Mouse (Mus musculus) embryo, embryonic 10 days (tissue): ENCODE measurements around the gene Rnh1.

ENCODE experiments used
- DNase-seq: peaks from one replicate; pipeline ENCODE4 v3.0.0-alpha.2; 2015; ENCODE audit warnings: low spot score

The Rnh1 gene

GRCm38 (mm10) chr7:141164850-141165249 lies 7.8 kb downstream of the Rnh1 start:
- DNase-seq, result no peak

- no peak for DNase-seq
Observed at GRCm38 (mm10) chr7:141164397-141164796, 8.3 kb downstream of the Rnh1 start.

DNA sequence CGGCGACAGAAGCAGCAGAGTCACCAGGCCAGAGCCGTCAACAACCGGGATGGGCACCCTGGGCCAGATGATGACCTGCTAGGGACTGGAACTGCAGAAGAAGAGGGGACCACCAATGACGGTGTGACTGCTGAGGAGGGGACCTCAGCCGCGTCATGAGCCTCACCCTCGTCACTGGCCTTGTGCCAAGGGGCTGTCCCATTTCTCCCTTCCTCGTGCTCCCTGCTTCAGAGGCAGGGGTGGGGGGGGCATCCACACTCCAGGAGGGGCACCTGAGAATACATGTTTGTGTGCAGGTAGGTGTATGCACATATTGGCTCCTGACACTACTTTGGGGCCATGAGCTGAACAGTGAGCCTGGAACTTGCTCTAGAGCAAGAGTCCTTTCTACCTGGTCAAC lies 17.3 kb downstream of the Rnh1 start:
- DNase-seq, result no peak

DNA sequence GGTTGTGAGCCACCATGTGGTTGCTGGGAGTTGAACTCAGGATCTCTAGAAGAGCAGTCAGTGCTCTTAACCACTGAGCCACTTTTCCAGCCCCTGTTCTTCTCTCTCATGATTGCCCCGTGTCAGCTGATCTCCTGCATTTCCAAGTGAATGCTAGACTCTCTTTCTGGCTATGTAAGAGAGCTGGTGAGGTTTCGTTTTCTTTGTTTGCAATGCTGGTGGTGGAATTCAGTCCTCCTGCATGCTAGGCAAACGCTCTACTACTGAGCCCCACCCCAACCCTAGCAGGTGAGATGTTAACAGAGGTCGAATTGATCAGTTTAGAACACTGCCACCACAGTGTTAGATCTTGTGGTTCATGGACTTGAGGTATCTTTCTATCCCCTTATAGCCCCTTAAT lies 24.0 kb downstream of the Rnh1 start:
- DNase-seq, result no peak

- no peak for DNase-seq
Observed at GRCm38 (mm10) chr7:141147044-141147443, 25.6 kb downstream of the Rnh1 start.

DNA sequence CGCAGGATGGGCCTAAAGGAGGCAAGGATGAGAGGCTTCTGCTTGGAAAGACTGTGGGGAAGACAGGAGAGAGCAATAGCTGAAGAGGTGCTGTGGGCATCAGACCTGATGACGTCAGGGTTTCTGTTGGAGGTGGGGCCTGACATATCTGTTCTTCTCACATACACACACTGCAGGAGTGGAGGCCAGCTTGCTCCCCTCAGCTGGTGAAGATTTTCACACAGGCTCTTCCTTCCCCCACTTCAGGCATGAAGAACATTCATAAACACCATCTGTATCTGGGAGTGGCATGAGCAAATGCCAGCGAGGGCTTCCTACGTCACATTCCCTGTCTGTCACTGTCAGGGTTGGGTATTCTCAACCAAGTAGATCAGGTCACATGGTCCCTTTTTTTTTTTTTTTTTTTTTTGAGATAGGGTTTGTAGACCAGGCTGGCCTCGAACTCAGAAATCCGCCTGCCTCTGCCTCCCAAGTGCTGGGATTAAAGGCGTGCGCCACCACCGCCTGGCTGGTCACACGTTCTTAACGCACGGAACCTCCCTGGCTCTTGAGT lies 26.5 kb downstream of the Rnh1 start:
- no peak for DNase-seq

GRCm38 (mm10) chr7:141145403-141145802 lies 27.3 kb downstream of the Rnh1 start:
- DNase-seq, result no peak

GRCm38 (mm10) chr7:141144650-141145049 lies 28.0 kb downstream of the Rnh1 start:
- no peak for DNase-seq

GRCm38 (mm10) chr7:141143861-141144260 lies 28.8 kb downstream of the Rnh1 start:
- DNase-seq, result no peak

- peak; percentile 33 for DNase-seq
Observed at GRCm38 (mm10) chr7:141143112-141143511, 29.5 kb downstream of the Rnh1 start.

DNA sequence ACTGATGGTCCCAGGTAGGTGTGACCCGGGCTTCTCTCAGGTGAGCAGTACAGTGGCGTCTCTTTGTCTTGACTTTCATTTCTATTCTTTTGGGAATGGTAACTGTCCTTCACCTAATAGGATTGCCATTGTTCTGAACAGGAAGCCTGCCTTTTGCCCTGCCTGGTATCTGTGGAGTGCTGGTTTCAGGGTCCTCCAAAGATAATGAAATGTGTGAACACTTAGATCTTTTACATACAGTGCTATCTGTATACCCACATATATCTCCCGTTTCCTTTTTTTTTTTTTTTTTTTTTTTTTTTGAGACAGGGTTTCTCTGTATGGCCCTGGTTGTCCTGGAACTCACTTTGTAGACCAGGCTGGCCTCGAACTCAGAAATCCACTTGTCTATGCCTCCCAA lies 31.3 kb downstream of the Rnh1 start:
- DNase-seq, result no peak

DNA sequence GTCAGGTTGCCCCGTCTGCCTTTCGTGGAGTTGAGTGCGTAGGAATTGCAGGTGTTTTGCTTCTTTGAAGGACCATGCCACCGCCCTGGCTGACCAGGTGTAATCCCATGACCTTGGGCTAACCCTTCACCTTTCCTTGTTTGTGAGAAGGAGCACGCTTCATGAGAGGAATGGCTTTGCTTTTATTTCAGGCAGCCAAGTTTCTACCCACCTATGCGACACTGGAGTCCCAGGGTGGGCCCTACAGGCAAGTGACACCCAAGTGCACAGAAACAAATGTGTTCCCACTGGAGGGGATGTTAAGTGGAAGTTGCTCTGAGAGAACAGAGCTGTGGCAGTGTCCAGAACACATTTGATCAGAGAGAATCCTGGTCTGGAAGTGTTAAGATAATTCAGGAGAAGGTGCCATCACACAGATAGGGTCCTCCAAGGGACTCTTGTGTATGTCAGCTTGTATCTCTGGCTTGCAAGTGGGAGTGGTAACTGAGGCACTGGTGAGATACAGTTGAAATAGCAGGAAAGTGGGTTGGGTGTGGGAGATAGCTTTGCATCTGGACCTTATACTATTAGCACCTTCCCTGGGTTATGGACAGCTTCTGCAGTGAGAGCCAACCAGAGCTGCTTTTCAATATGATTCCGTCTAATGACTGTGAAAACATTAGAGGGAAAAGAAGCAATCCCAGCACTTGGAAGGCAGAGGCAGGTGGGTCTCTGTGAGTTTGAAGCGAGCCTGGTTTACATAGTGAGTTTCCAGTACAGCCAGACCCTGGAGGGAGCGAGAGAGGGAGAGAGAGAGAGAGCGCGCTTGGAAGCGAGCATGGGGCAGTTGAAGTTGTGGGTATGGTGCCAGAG lies 40.5 kb downstream of the Rnh1 start:
- peak; percentile 13 for DNase-seq

GRCm38 (mm10) chr7:141131024-141131820 lies 41.4 kb downstream of the Rnh1 start:
- DNase-seq, result peak; percentile 98

GRCm38 (mm10) chr7:141123517-141123856 lies 49.2 kb downstream of the Rnh1 start:
- no peak for DNase-seq

- DNase-seq, result peak; percentile 98
Observed at GRCm38 (mm10) chr7:141122689-141123516, 49.8 kb downstream of the Rnh1 start.

DNA sequence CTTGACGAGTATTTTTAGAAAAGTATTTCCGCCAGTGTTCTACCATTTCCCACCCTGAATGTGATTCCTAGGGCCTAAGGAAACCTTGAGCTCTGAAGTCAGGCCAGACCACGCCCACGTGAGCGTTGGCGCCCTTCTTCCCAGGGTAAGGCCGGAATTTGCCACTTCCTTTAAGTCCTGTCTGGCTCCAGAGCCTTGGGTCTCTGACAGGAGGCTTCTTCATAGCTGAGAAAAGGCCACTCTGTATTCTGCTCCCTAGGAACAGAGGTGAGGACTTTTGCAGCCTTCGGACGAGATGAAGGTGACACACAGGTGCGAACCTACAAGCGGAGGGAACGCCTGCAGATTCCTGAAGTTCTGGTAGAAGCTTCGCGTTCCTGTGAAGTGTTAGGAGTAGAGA lies 50.4 kb downstream of the Rnh1 start, which contains the start of gene Ptdss2:
Gene Ptdss2, plus strand, starts transcription at position 138 of the 400 bp plus-strand sequence.
- DNase-seq, result peak; percentile 64

DNA sequence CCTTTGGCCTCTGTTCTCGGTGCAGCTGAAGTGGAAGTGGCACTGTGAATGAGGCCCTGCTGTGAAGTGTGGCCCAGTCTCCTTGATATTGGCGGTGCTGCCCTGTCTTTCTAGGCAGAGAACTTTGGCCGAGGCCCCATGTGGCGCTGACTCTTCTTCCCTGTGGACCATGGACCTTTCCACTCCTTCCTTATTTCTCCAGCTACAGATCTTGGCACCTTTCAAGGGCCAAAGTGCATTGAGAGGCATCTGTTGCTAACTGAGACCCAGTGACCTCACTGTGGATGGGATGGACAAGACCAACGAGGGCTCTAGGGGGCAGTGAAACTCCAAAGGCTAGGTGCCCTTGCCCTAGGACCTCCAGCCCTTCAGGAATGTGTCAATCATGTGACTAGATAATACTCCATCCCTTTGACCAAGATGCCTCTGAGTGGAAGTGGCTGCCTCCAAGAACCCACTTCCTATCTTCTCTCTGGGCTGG lies 51.6 kb downstream of the Rnh1 start:
- no peak for DNase-seq

DNA sequence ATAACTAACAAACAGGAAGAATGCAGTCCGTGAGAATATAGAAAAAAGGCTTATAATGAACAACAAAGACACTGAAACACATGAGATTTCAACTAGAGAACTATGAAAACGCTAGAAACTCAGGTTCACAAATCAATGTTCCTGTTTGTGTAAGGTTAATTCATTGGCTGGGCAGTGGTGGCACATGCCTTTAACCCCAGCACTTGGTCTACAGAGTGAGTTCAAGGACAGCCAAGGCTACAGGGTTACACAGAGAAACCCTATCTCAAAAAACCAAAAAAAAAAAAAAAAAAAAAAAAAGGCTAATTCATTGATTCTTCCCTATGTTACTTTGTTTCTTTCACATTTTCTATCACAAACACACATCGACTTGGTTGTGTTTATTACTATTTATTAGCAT lies 52.1 kb downstream of the Rnh1 start:
- DNase-seq, result no peak

GRCm38 (mm10) chr7:141119487-141119886 lies 53.2 kb downstream of the Rnh1 start:
- DNase-seq, result no peak

- no peak for DNase-seq
Observed at GRCm38 (mm10) chr7:141117636-141118035, 55.0 kb downstream of the Rnh1 start, which contains the start of gene Ano9. Gene Ano9 (minus strand): TSS chr7:141117806.

DNA sequence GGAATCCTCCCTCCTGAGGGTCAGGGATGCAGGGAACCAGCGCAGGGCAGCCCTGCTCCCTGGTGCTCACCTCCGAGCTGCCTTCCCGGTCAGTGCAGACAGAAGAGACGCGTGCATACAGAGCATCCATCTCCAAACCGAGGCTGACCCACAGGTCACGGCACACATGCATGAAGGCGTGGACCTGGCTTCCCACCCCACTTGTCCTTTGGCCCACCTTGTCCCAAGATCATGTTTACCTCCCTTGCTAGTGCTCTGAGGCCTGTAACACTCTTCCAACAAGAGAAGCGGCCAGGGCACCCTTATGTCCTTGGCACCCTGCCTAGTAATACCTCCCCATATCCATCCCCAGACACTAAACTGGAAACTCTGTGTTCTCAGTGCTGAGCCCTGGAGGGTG lies 56.8 kb downstream of the Rnh1 start:
- DNase-seq, result no peak
